Mouse (Mus musculus) thymus, postnatal 36 days (tissue): Measurements from ENCODE around the gene Plpp3.

Source experiments
- DNase-seq, 2 experiments: peaks; one replicate each; pipeline ENCODE4 v3.0.0; 2022; ENCODE audit warnings: mixed read lengths in 2 of 2

The Plpp3 gene

GRCm38 (mm10) chr4:105191550-105191949 is 34.4 kb downstream of the Plpp3 start:
- DNase-seq: no peak

DNA sequence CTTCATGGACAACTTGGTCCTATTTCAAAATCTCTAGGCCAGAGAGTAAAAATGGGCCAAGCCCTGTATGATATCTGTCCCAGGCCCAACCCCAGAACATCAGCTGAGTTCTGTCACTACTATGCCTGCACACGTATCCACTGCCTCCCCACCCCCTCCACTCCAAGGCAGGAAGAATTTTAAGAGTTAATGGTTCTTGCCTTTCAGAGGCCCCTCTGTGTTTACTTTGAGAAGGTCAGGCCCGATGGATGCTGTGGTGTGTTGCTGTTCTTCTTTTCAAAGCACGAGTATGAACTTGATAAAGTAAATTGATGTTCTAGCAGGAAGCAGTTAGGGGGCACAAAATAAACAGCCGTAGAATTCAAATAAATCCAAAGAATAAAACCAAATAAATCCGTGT is 35.5 kb downstream of the Plpp3 start:
- no peak for DNase-seq

DNA sequence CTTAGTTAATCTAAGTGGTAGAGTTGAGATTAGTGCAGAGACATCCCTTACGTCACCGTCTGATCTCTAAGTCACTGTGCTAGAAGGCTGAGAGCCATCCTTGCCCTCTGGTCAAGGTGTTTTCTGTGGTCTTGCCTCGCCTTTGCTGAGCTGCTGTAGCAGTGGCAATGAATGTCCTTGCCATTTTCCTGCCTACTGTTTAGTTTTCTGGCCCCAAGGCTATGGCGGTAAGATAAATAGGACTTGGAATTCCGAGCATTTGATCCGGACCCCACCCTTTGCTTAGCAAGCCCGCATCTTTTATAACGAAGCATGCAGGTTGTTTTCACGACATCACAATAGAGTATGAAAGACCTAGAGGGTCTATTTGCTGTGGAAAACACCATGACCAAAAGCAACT is 38.1 kb downstream of the Plpp3 start:
- DNase-seq: no peak

GRCm38 (mm10) chr4:105196099-105196498 is 39.0 kb downstream of the Plpp3 start:
- no peak for DNase-seq

DNA sequence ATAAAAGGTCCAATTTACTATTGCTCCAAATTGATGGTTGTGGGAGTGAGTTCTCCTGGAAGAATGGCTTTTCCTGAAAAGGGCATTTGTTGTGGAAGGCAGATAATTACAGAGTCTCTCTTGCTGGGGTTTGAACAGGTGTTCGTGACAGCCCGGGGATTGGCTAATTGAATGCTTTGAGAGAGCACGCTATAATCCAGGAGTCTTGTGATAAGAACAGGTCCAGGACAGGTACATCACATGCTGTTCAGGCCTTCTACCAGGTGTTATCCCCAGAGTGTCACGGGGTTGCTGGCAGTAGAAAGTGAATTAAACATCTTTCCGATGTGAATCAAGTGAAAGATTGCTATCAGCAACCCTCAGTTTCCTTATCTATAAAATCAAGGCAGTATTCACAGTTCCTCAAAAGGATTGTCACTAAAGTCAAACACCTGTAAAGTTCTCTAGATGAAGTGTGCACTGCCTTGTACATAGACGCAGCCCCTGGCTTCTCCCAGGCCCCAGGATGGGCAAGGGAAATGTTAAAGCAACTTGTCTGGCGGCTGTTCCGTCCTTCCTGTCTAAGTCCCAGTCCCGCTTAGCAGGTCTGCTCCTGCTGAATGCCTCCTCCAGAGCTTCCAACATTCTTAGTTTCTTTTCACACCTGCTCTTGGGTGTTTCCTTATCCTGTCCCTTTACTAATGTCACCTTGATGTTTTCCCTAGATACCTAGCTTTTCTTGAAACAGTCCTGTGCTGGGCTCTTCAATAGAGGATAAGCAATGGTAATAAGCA is 40.0 kb downstream of the Plpp3 start:
- DNase-seq: no peak

DNA sequence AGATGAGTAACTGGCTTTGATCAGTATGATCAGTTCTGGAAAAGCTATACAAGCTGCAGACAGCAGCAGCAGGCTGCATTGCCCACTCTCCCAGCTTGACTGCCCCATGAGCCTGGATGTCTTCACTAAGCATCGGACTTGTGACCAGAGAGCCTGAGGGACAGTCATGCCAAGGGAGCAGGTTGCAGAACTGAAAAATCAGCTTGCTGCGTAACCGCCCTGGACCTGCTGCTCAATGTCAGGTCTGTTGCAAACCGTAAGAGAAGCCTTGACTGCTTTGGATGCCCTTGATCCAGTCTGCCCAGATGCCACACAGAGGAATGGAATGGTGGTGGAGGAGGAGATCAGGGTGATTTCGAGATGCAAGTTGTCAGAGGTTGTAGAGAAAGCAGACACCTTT is 41.5 kb downstream of the Plpp3 start:
- no peak for DNase-seq

DNA sequence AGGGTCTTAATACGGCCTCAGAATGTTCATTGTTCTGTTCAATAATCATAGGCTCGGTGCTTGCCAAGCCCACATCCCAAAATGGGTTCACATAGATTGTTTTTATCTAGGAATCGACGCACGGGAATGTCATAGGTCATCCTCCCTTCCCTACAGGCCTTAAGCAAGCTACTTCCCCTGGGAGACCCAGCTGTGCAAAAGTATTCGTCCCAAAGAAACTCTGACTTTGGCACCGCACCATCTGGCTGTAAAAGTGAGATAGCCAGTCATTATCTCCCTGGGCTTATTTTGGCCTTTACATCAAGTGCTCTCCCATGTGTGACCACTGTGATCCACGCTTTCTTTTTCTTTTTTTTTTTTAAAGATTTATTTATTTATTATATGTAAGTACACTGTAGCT is 42.2 kb downstream of the Plpp3 start:
- no peak for DNase-seq

DNA sequence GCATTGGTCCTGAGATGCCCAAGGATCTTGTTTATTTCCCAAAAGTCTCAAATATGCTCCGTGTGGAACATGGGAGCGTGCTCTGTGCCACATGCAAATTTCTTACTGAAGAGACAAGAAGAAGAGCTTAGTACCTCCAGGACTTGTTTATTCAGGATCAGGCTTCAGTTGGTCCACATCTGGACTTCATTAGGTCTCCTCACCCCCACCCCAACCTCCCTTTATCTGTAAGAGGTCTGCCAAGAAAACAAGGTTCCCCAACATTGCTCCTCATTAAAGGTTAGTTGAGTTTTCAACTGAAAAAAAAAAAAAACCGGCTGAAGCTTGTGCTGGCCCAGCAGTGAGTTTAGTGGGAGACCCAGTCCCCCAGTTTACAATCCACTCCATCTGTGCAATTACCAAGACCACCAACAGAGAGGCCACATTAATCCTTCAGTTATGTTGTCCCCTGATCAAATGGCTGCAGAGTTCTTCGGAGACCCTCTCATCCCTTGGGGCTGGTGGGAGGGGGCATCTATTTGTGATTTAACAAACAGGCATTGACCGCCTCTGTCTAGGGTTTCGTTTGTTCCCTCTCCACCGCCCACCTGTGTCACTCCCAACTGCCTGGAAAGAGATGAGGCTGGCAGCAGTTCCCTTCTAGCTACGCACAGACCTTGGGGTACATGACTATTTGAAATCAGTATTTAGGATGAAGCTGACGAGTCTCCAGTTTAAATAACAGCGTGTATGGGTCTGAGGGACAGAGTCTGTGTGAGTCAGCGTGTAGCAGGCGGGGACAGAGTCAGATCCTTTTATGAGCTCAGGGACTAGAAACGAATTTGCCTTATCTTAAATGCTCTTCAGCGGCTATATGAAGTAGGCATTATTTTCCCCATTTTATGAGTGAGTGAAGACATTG is 43.7 kb downstream of the Plpp3 start:
- DNase-seq: no peak

DNA sequence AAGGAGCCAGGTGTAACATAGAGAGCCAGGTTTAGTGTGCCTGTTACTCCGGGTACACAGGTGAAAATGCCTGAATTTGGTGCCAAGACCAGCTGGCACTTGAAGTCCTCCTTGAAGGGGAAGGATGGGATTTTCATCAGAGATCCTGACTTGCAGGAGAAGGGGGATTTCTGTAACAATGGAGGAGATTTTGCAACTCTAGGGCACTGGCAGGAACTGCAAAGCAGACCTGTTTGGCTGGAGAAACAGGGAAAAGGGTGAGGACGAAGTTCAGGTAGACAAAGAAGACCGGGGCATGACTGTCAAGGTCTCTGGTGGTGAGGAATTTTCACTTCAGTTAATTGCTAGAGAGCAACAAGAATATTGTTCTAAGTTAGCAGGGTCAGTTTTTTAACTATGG is 45.3 kb downstream of the Plpp3 start:
- DNase-seq: no peak

DNA sequence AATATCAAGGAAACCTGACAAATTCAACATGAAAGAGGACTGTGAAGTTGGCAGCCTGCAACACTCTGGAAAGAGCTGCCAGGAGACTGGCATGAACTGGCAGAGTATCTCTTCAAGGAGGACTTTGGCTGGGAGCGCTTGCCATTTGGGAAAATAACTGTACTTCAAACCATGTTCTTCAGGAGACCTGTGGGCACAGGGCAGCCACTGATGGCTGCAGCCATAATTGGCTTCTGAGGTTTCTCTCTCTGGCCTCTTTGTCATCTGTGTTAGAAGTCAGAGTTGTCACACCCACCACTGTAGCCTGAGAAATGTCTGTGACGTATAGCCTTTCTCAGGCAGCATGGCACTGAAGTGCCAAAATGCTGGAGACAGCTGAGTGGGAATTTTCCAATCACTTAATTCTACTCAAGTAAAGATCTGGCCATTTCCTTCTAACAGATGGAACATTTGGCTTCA is 46.2 kb downstream of the Plpp3 start:
- no peak for DNase-seq

GRCm38 (mm10) chr4:105204071-105204470 is 46.9 kb downstream of the Plpp3 start:
- DNase-seq: no peak

DNA sequence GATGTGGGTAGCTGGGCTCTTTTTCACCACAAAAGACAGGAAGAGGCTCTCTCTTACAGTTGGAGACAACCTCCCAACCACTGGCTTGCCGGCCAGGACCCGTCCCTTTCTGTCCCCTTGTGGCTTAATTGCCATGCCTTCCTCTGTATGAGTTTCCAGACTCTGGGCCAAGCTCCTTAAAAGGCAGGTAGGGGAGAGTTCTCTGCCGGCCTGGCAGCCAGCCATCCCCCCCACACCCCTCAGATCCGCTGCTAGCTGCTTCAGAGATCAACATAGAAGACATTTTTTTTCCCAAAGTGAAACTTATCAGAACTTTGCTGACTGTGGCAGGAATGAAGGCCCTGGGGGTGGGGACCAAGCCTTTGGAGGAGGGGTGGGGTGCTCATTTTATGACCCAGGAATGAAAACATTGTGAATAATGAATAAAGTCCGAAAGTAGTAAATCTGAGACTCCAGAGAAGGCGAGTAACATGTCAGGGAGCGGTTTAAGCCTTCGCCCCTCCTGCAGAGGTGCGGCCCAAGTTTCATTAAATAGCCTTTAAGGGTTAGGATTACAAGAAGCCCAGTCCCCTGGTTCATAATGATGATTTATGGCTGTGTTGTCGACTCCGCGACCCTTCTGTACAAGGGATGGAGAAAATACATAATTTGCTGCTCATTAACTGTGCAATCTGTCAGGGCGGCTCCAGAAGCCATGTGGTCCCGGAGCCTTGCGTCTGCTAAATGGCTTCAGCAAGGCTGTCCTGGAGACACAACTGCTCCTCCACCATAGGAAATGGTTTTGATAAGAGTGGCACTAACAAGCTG is 48.1 kb downstream of the Plpp3 start:
- DNase-seq: peak in 1 of 2 experiments; percentile 4

DNA sequence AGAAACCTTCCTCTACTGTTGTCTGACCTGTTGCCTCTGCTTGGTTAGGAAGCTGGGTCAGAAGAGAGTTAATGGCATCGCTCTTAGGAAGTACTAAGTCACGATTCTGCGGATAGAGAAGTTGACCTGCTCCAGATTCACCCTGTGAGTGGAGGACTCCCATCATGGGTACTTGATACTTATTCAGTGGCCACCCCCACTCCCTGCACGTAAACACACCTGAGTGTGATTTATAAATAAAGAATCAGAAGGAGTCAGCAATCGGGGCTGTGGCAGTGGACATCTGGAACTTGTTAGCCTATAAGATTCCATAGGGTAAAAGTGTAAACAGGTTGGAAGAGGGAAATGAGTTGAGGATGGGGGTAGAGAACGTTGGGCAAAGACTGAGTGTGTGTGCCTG is 49.0 kb downstream of the Plpp3 start:
- DNase-seq: no peak

DNA sequence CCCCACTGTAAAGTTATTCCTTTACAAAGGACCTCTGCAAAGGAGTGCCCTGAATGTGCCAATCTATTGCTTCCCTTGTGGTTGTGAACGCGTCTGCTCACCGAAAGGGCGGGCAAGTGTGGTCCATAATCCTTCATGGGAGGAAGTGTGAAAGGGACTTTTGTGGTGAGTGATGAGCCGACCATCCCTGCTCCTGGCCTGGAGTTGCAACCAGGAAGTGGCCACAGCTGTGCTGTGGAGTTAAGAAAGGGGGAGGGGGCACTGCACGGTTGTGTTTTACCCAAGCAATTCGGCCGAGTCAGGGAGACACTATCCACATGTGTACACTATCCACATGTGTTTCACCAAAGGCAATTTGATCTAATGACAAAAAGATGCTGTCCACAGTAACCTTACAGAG is 49.8 kb downstream of the Plpp3 start:
- DNase-seq: no peak

DNA sequence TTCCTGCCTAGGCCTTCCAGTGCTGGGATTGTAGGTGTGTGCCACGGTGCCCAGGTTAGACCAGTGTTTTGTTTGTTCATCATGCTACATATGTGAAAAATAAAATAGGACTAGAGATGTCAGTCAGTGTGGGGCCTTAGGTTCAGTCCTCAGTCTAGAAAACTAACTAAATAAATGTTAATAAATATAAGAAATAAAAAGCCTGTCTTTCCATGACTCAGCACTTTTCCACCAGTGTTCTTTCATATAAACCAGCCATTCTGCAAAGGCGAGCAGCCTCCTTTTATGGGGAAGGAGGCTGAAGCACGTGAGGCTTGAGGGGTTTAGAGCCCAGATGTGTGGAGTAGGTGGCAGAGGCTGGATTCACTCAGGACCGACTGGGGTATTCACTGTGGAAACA is 50.5 kb downstream of the Plpp3 start:
- DNase-seq: no peak

- DNase-seq: no peak
Measured at GRCm38 (mm10) chr4:105208977-105209376, 51.8 kb downstream of the Plpp3 start.

GRCm38 (mm10) chr4:105213314-105213713 is 56.2 kb downstream of the Plpp3 start:
- DNase-seq: no peak

DNA sequence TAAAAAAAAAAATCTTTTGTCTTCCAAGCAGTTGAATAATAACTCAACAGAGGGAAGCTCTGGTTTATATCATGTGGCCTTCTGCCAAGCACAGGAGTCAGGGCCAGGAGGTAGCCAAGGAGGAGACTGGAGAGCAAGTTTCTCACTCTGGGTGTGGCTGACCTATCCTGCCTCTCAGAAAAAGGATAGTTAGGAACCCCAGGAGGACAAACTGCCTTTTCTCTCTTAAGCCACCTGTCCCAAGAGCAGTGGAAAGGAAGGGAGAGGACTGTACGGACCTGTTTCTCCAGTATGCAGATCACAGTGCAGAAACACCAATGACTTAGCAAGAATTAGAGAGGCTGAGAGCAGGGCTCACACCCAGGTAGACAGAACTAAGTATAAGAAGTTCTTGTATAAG is 57.3 kb downstream of the Plpp3 start:
- DNase-seq: no peak

DNA sequence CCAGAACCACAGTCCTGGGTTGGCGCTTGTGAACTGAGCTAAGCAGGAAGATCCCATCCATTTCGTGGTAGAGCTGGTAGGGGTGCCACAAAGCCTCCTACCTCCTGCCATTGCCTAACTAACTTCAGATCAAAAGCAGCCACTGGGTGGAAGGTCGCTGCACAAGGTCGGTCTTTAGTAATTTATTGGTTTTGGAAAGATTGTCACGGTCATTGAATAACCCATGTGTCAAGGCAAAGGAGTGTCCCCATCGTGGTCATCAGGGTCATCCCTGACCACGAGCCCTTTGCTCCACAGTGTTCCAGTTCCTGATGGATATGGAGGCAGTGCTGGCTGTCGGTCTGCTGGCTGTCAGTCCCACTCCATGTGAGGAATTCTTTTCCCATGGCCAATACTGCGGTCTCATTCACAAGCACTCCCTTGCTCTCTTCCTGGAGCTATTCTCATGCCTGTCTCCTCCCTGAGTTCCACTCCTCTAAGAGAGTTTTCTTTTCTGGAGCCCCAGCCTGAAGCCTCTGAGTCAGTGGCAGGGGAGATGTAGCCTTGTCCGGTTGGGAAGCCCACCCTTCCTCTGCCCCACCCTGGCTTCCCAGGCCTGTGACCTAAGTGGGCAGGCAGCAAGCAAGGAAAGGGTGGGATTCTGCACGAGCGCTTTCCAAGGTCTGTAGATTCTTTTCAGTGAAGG is 58.7 kb downstream of the Plpp3 start:
- DNase-seq: no peak

GRCm38 (mm10) chr4:105218202-105218601 is 61.1 kb downstream of the Plpp3 start:
- DNase-seq: no peak

- no peak for DNase-seq
Measured at GRCm38 (mm10) chr4:105219316-105219715, 62.2 kb downstream of the Plpp3 start.

- DNase-seq: no peak
Measured at GRCm38 (mm10) chr4:105220849-105221248, 63.7 kb downstream of the Plpp3 start.
